Mouse (Mus musculus): Measurements from ENCODE around the gene Trim39.
"Not testable (repeated sequence)": the region's sequence is repeated elsewhere in the genome, so short reads cannot be mapped to it uniquely, and the experiment has no call there.

Trim39 gene

DNA sequence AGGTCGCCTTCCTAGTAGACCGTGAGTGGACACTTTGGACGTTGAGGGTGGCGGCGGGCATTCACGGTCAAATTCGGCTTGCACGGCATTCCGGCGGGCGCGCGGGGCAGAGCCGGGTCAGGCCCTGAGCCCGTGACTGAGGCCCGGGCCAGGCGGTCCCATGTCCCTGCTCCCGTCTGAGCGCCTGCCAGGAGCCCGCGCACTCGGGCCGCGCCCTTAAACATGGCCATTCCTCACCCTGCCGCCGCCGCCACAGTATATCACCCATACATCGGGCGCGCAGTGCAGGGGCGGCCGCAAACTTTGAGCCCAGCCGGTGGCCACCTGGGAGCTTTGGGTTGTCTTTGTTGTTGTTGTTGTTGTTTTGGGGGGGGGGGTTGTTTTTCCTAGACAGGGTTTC, 23.2 kb downstream of the Trim39 start:
- no peak for DNase-seq (ENCODE audit: low spot score)

DNA sequence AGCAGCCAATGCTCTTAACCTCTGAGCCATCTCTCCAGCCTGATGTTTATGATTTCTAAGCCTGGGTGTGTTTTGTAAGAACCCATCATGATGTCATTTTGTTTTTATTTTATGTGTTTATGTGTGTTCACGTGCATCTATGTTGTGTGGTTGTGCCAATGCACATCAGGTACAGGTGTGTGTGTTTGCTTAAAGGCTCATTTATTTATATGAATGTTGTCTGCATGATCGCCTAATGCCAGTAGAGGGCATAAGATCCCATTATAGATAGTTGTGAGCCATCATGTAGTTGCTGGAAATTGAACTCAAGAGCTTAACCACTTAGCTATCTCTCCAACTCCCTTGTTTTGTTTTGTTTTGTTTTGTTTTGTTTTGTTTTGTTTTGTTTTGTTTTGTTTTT, 26.3 kb downstream of the Trim39 start:
- no peak for DNase-seq (ENCODE audit: low spot score)

GRCm38 (mm10) chr17:36244031-36244430, 28.0 kb downstream of the Trim39 start:
- DNase-seq (ENCODE audit: low spot score) = no peak

DNA sequence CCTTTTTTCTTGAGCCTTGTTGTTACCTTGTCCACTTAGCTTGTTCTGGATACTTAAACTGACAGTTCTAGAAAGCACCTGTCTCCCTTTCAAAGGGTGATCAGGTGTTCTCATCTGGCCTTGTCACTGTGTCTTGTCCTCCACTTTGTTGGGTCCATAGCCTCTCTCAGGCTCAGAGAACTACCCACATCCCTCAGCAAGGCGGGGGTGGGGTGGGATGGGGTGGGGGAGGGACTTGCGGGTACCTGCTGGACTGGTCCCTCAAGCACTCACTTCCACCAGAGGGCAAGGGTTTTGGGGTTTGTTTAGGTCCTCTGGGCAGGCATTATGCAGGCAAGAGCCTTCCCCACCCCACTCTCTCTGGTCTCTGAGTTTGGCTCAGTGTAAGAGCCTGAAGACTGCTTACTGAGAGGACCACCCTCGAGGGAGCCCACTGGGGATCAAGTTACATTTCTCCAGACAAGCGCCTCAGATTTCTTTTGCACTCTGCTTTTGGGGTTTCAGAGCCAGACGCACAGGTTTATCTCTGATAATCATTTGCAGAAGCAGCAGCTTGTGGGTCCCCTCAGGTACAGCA, 31.3 kb downstream of the Trim39 start:
- DNase-seq (ENCODE audit: low spot score) = no peak

- no peak for DNase-seq (ENCODE audit: low spot score)
Measured at GRCm38 (mm10) chr17:36237321-36237921, 34.6 kb downstream of the Trim39 start.

DNA sequence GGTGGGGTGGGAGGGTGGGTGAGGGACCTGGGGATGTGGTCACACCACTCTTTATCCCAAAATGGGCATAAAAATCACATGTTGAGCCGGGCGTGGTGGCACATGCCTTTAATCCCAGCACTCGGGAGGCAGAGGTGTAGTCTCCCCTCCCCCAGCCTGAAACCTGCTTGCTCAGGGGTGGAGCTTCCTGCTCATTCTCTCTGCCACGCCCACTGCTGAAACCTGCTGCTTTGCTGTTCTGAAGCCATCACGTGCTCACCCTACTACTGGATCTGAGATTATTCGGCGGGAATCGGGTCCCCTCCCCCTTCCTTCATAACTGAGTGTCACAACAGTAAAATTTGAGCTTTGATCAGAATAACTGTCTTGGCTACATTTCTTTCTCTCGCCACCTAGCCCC, 36.7 kb downstream of the Trim39 start:
- not testable (repeated sequence) for DNase-seq (ENCODE audit: low spot score)

GRCm38 (mm10) chr17:36233572-36233971, 38.5 kb downstream of the Trim39 start:
- DNase-seq (ENCODE audit: low spot score) = no peak

DNA sequence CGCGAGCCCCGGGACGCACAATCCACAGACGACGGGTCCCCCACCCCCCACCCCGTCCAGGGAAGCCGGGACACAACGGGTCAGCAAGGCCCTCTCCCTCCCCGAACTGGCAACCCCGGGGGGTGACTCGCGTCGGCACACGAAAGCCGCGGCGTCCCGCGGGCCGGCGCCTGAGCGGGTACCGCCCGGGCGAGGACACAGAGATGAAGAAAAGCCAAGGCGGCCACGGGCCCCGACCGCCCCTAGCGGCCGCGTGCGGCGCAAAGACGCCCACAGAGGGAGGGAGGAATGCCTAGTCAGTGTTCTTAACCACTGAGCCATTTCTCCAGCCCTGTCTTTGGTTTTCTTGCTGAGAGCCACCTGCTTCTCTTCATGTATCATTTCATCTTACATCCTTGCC, 40.7 kb downstream of the Trim39 start:
- peak; percentile 45 for DNase-seq (ENCODE audit: low spot score)

DNA sequence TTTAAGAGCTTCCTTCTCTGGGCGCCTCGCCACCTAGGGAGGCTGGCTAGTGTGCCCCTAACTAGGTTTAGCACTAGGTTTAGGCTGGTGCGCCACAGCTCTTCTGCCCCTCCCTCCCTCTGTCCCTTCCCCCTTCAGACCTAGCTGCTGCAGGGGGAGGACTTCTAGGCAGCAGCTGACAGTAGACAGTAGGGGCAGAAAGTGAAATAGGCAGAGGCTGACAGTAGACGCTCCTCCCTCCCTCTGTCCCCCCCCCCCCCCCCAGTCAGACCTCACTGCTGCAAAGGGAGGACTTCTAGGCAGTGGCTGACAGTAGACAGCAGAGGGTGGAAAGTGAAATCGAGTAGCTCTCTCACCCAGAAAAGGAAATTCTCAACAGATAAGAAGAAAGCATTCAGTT, 43.0 kb downstream of the Trim39 start:
- DNase-seq (ENCODE audit: low spot score) = no peak

- DNase-seq (ENCODE audit: low spot score) = no peak
Measured at GRCm38 (mm10) chr17:36226921-36227320, 45.1 kb downstream of the Trim39 start.

GRCm38 (mm10) chr17:36225231-36225824, 46.7 kb downstream of the Trim39 start:
- no peak for DNase-seq (ENCODE audit: low spot score)

DNA sequence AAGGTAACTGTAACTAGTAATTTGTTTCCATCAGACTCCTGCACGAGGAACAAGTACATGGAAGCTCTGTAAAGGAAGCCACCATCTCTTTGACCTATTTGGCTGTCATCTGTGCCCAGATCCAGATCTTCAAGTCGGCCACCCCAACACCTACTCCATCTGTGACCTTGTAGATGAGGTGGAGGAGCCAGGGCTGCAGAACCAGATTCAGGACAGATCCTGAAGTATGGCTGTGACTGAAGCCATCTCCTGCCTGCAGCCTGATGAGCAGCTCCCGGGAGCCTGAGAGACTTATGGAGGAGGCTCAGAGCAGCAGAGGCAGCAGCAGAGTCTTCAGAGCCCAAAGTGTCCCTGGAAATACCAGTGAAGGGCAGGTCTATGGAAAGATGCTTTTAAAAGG, 47.6 kb downstream of the Trim39 start:
- DNase-seq (ENCODE audit: low spot score) = no peak

DNA sequence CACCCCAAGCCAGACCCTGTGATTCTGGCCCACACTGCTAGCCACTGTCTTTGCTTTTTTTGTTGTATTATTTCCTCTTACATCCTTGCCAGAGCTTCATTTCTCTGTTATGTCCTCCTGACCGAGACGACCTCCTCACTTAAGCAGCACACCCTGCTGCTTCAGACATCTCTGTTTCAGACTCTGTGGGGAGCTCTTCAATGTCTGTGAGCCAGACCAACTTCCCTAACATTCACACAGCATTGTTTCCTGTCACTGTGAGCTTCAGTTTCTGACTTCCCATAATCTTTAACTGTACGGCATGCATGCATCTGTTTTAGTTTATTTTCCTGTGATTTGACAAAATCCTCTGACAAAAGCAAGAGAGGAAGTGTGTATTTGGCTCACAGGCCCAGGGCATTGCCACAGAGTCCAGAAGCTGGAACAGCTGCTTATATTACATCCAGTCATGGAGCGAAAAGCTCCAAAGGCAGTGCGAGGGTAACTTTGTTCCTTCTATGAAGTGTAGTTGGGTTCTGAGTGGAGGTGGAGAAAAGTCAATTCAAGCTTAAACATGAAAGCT, 53.4 kb downstream of the Trim39 start:
- DNase-seq (ENCODE audit: low spot score) = no peak

DNA sequence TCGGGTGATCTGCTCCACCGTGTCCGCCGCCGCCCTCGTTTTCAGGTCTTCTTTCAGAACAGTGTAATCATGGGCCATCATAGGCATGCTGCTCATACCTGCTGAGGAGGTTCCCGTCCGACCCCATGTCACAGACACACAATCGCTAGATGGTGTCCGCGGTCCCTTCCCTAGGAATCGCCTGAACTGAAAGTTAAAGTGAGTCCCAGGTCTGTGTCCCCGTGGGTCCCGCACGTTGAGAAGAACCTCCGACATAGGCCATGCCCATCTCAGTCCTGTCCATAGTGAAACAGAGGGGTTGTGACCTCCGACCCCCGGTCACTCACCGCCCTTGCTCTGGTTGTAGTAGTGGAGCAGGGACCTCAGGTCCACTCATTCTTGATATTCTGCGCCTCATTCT, 56.5 kb downstream of the Trim39 start:
- DNase-seq (ENCODE audit: low spot score) = no peak
